Mouse (Mus musculus) small intestine, adult 2 months (tissue): ENCODE results near the gene Gm17416. TPM values are rescaled to one million over a fixed set of nuclear protein-coding genes. Genes with fewer than 3 reads are reported as not detected.

ENCODE experiments used
- H3K27ac ChIP-seq: fragments of 200-500 bp; 2 replicates; pipeline ENCODE4 v1.5.1; 2012; ENCODE audit warnings: low read depth, low read length, control low read depth, inconsistent platforms; ENCODE audit not compliant: insufficient read depth
- H3K27me3 ChIP-seq: fragments of 200-500 bp; 2 replicates; pipeline ENCODE4 v1.6.1; 2012; ENCODE audit warnings: mild to moderate bottlenecking, moderate library complexity, low read length, inconsistent platforms; ENCODE audit not compliant: control insufficient read depth, insufficient read depth
- H3K36me3 ChIP-seq: fragments of 200-500 bp; 2 replicates; pipeline ENCODE4 v1.6.1; 2012; ENCODE audit warnings: mild to moderate bottlenecking, low read length, control low read depth, inconsistent platforms; ENCODE audit not compliant: control insufficient read depth, insufficient read depth
- H3K4me1 ChIP-seq: fragments of 200-500 bp; 2 replicates; pipeline ENCODE4 v1.6.1; 2012; ENCODE audit warnings: low read length, inconsistent platforms, mixed read lengths; ENCODE audit not compliant: control insufficient read depth, insufficient read depth, insufficient read length
- H3K4me3 ChIP-seq: fragments of 200-500 bp; 2 replicates; pipeline ENCODE4 v1.5.1; 2012; ENCODE audit warnings: low read depth, mild to moderate bottlenecking, control low read depth, inconsistent platforms, low read length, moderate library complexity
- CTCF ChIP-seq: fragments of 200-500 bp; IDR thresholded peaks from 2 replicates; pipeline ENCODE4 v1.5.1; 2012; ENCODE audit warnings: low read depth, mild to moderate bottlenecking, control low read depth, inconsistent platforms, low read length, moderate library complexity, mixed read lengths; ENCODE audit not compliant: insufficient replicate concordance, insufficient read length; ENCODE audit errors: extremely low read depth
- POLR2A ChIP-seq: fragments of 200-500 bp; IDR thresholded peaks from 2 replicates; pipeline ENCODE4 v1.6.1; 2012; ENCODE audit warnings: low read depth, mild to moderate bottlenecking, control low read depth, inconsistent platforms, low read length, moderate library complexity
- WGBS: fragments of 180-500 bp; shearing (Covaris S2); methylation state at CpG from one replicate; pipeline ENCODE4 v1.1.7; 2018; 5-methylcytosine and 5-hydroxymethylcytosine counted together
- polyA plus RNA-seq: library from polyadenylated mRNA; depleted of rRNA; stranded (reverse); fragments of >200 nt; gene quantifications from 2 replicates; pipeline ENCODE4 v1.2.3, GENCODE M21; 2012; rRNA removed

The Gm17416 gene
- polyA plus RNA-seq, 1 experiment: not detected

GRCm38 (mm10) chr2:152607746-152608145 lies 38.6 kb downstream of the Gm17416 start:
- WGBS: 58% methylated on average over 6 of the region's 6 CpGs
- H3K4me1 ChIP-seq: no peaks in the 10 kb centered on the region
- TF ChIP-seq CTCF (no peak), POLR2A (no peak)

GRCm38 (mm10) chr2:152608719-152609118 lies 39.6 kb downstream of the Gm17416 start:
- TF ChIP-seq CTCF: no peak
- no peak for TF ChIP-seq POLR2A
- 93% methylated on average over 1 of the region's 1 CpGs for WGBS
- no peak overlapping the region for H3K27ac ChIP-seq
- no peak overlapping the region for H3K4me3 ChIP-seq
- H3K27me3 ChIP-seq: no peaks in the 10 kb centered on the region
- H3K36me3 ChIP-seq: no peaks in the 10 kb centered on the region
- no peaks in the 10 kb centered on the region for H3K4me1 ChIP-seq

More at GRCm38 (mm10) chr2:152607746-152608145, 38.6 kb downstream of the Gm17416 start:
- Histone ChIP-seq H3K36me3 (no peaks in the 10 kb centered on the region), H3K27me3 (no peaks in the 10 kb centered on the region), H3K27ac (no peak overlapping the region), H3K4me3 (no peak overlapping the region)

- TF ChIP-seq CTCF (no peak), POLR2A (no peak)
- no peak overlapping the region for H3K4me3 ChIP-seq
- no peaks in the 10 kb centered on the region for H3K36me3 ChIP-seq
- H3K27ac ChIP-seq: no peak overlapping the region
- WGBS: 56% methylated on average over 7 of the region's 8 CpGs
- no peaks in the 10 kb centered on the region for H3K4me1 ChIP-seq
- no peaks in the 10 kb centered on the region for H3K27me3 ChIP-seq
These were observed 43.1 kb downstream of the Gm17416 start for GRCm38 (mm10) chr2:152612193-152612592.

GRCm38 (mm10) chr2:152615563-152615962 lies 46.4 kb downstream of the Gm17416 start:
- 16% methylated on average over 7 of the region's 7 CpGs for WGBS
- Histone ChIP-seq H3K4me3 (no peak overlapping the region), H3K36me3 (no peaks in the 10 kb centered on the region), H3K27ac (no peak overlapping the region), H3K27me3 (no peaks in the 10 kb centered on the region), H3K4me1 (no peaks in the 10 kb centered on the region)
- TF ChIP-seq POLR2A: no peak
- TF ChIP-seq CTCF: peak; percentile 74; the same call in 1 of the 2 replicates

GRCm38 (mm10) chr2:152616470-152616869 lies 47.3 kb downstream of the Gm17416 start:
- 67% methylated on average over 6 of the region's 6 CpGs for WGBS
- TF ChIP-seq CTCF (no peak), POLR2A (no peak)
- Histone ChIP-seq H3K36me3 (no peaks in the 10 kb centered on the region), H3K27me3 (no peaks in the 10 kb centered on the region), H3K27ac (no peak overlapping the region), H3K4me3 (no peak overlapping the region), H3K4me1 (no peaks in the 10 kb centered on the region)

- no peaks in the 10 kb centered on the region for H3K36me3 ChIP-seq
- H3K27ac ChIP-seq: no peak overlapping the region
- no peak for TF ChIP-seq POLR2A
- H3K27me3 ChIP-seq: no peaks in the 10 kb centered on the region
- no peaks in the 10 kb centered on the region for H3K4me1 ChIP-seq
- no peak overlapping the region for H3K4me3 ChIP-seq
- WGBS: 61% methylated on average over 5 of the region's 5 CpGs
These were observed 48.2 kb downstream of the Gm17416 start for GRCm38 (mm10) chr2:152617374-152617773.

Other genes with a start within 250 kb of the Gm17416 start
- gene Rbck1, start 236.7 kb upstream of the Gm17416 start, polyA plus RNA-seq: 185 and 340 TPM in 2 replicates
- 5.1 and 23.5 TPM in 2 replicates for gene Trib3, start 225.3 kb upstream of the Gm17416 start, polyA plus RNA-seq
- gene Nrsn2, start 192.7 kb upstream of the Gm17416 start, polyA plus RNA-seq: 0.36 and 0.51 TPM in 2 replicates
- 1.8 and 3.2 TPM in 2 replicates for gene Sox12, start 171.3 kb upstream of the Gm17416 start, polyA plus RNA-seq
- 0.77 and 1.9 TPM in 2 replicates for gene Zcchc3, start 154.3 kb upstream of the Gm17416 start, polyA plus RNA-seq
- gene 6820408C15Rik, start 153.8 kb upstream of the Gm17416 start, polyA plus RNA-seq: not detected in 2 replicates
- not detected in 2 replicates for gene Defb23, start 104.7 kb upstream of the Gm17416 start, polyA plus RNA-seq
- gene Defb20, start 92.3 kb upstream of the Gm17416 start, polyA plus RNA-seq: not detected in 2 replicates
- not detected in 2 replicates for gene Defb22, start 79.2 kb upstream of the Gm17416 start, polyA plus RNA-seq
- gene Defb26, start 57.6 kb upstream of the Gm17416 start, polyA plus RNA-seq: not detected in 2 replicates
- not detected in 2 replicates for gene Defb28, start 51.1 kb upstream of the Gm17416 start, polyA plus RNA-seq
- not detected in 2 replicates for gene Defb29, start 29.2 kb upstream of the Gm17416 start, polyA plus RNA-seq
- not detected in 2 replicates for gene Defb21, start 3.4 kb downstream of the Gm17416 start, polyA plus RNA-seq
- gene Defb19, start 11.0 kb downstream of the Gm17416 start, polyA plus RNA-seq: not detected in 2 replicates
- gene Defb45, start 30.1 kb downstream of the Gm17416 start, polyA plus RNA-seq: not detected in 2 replicates
- gene Defb36, start 35.0 kb downstream of the Gm17416 start, polyA plus RNA-seq: not detected in 2 replicates
- gene Defb25, start 53.7 kb downstream of the Gm17416 start, polyA plus RNA-seq: not detected in 2 replicates
- gene Rem1, start 57.6 kb downstream of the Gm17416 start, polyA plus RNA-seq: 3.5 and 4.7 TPM in 2 replicates
- 152 and 199 TPM in 2 replicates for gene H13, start 100.1 kb downstream of the Gm17416 start, polyA plus RNA-seq
- gene Mcts2, start 117.7 kb downstream of the Gm17416 start, polyA plus RNA-seq: 1.3 and 1.7 TPM in 2 replicates
- gene Id1, start 166.9 kb downstream of the Gm17416 start, polyA plus RNA-seq: 585 and 916 TPM in 2 replicates
- 0.50 and 1.7 TPM in 2 replicates for gene Cox4i2, start 184.8 kb downstream of the Gm17416 start, polyA plus RNA-seq